Mouse (Mus musculus) frontal cortex, postnatal 36 days (tissue): ENCODE results near the gene 1700003E16Rik.

Experiments used
- DNase-seq, 2 experiments: peaks; one replicate each; pipeline ENCODE4 v3.0.0; 2022; ENCODE audit warnings: low spot score in 2 of 2

Gene 1700003E16Rik

GRCm38 (mm10) chr6:83156259-83156684 is at the start of gene 1700003E16Rik, which contains the start of gene Wdr54:
1700003E16Rik (plus strand) TSS chr6:83156404.
Wdr54 (minus strand) TSS chr6:83156397.
- peak; percentile 79 for DNase-seq

GRCm38 (mm10) chr6:83107566-83108400 is 48.4 kb upstream of the 1700003E16Rik start:
- peak; percentile 69 to 73 for DNase-seq

- peak; percentile 82 to 83 for DNase-seq
Measured at GRCm38 (mm10) chr6:83108762-83109668, 47.2 kb upstream of the 1700003E16Rik start, which contains the start of gene Mrpl53. Mrpl53 (plus strand) TSS chr6:83109040.

GRCm38 (mm10) chr6:83111510-83112136 is 44.6 kb upstream of the 1700003E16Rik start:
- DNase-seq, result no peak

GRCm38 (mm10) chr6:83115011-83115671 is 41.1 kb upstream of the 1700003E16Rik start, which contains the start of gene Mogs:
Mogs (plus strand) TSS chr6:83115496.
- peak; percentile 91 for DNase-seq

- no peak for DNase-seq
Measured at GRCm38 (mm10) chr6:83115682-83116372, 40.4 kb upstream of the 1700003E16Rik start.

- no peak for DNase-seq
Measured at GRCm38 (mm10) chr6:83116373-83117164, 39.6 kb upstream of the 1700003E16Rik start.

- DNase-seq, result no peak
Measured at GRCm38 (mm10) chr6:83117165-83117438, 39.1 kb upstream of the 1700003E16Rik start.

GRCm38 (mm10) chr6:83117616-83118015 is 38.6 kb upstream of the 1700003E16Rik start:
- no peak for DNase-seq

GRCm38 (mm10) chr6:83118369-83118768 is 37.8 kb upstream of the 1700003E16Rik start:
- no peak for DNase-seq

GRCm38 (mm10) chr6:83118825-83119733 is 37.1 kb upstream of the 1700003E16Rik start:
- no peak for DNase-seq

- no peak for DNase-seq
Measured at GRCm38 (mm10) chr6:83119734-83120051, 36.5 kb upstream of the 1700003E16Rik start.

GRCm38 (mm10) chr6:83120930-83121862 is 35.0 kb upstream of the 1700003E16Rik start, which contains the start of gene Wbp1:
Wbp1 (minus strand) TSS chr6:83121559.
- peak; percentile 97 to 98 for DNase-seq

GRCm38 (mm10) chr6:83121863-83122710 is 34.1 kb upstream of the 1700003E16Rik start:
- no peak for DNase-seq

- DNase-seq, result no peak
Measured at GRCm38 (mm10) chr6:83122961-83123360, 33.2 kb upstream of the 1700003E16Rik start.

GRCm38 (mm10) chr6:83124851-83125312 is 31.3 kb upstream of the 1700003E16Rik start:
- DNase-seq, result peak; percentile 87 to 94

- no peak for DNase-seq
Measured at GRCm38 (mm10) chr6:83125331-83125730, 30.9 kb upstream of the 1700003E16Rik start, which contains the start of gene Ino80b. Ino80b (minus strand) TSS chr6:83125431.
